Mouse (Mus musculus) urinary bladder, postnatal 14 days (tissue): ENCODE measurements around the gene Gm9887.
A peak's percentile ranks its signal among the peaks of the same experiment; 100 is the strongest.

ENCODE experiments used
- DNase-seq: peaks from one replicate; pipeline ENCODE4 v3.0.0; 2021; ENCODE audit warnings: low spot score

The Gm9887 gene

GRCm38 (mm10) chr12:69371854-69372671 is at the start of gene Gm9887, which contains the start of gene Arf6:
TSS of gene Gm9887 (minus strand) at chr12:69372458.
TSS of gene Arf6 (plus strand) at chr12:69372150.
- DNase-seq = peak; percentile 99

- no peak for DNase-seq
Measured at GRCm38 (mm10) chr12:69420716-69421115, 48.5 kb upstream of the Gm9887 start.

GRCm38 (mm10) chr12:69419606-69420005 is 47.3 kb upstream of the Gm9887 start:
- no peak for DNase-seq

- DNase-seq = peak; percentile 49
Measured at GRCm38 (mm10) chr12:69419017-69419605, 46.9 kb upstream of the Gm9887 start.

- DNase-seq = no peak
Measured at GRCm38 (mm10) chr12:69418606-69419005, 46.3 kb upstream of the Gm9887 start.

GRCm38 (mm10) chr12:69417701-69418291 is 45.5 kb upstream of the Gm9887 start:
- no peak for DNase-seq

- DNase-seq = no peak
Measured at GRCm38 (mm10) chr12:69416793-69417192, 44.5 kb upstream of the Gm9887 start.

GRCm38 (mm10) chr12:69414826-69415572 is 42.7 kb upstream of the Gm9887 start:
- no peak for DNase-seq

GRCm38 (mm10) chr12:69413303-69413702 is 41.0 kb upstream of the Gm9887 start:
- no peak for DNase-seq

GRCm38 (mm10) chr12:69411936-69412335 is 39.7 kb upstream of the Gm9887 start:
- DNase-seq = no peak

GRCm38 (mm10) chr12:69410767-69411166 is 38.5 kb upstream of the Gm9887 start:
- DNase-seq = no peak

GRCm38 (mm10) chr12:69402594-69403167 is 30.4 kb upstream of the Gm9887 start:
- DNase-seq = no peak

GRCm38 (mm10) chr12:69402100-69402499 is 29.8 kb upstream of the Gm9887 start:
- no peak for DNase-seq

- DNase-seq = no peak
Measured at GRCm38 (mm10) chr12:69400871-69401286, 28.6 kb upstream of the Gm9887 start.

- no peak for DNase-seq
Measured at GRCm38 (mm10) chr12:69400367-69400766, 28.1 kb upstream of the Gm9887 start.

- no peak for DNase-seq
Measured at GRCm38 (mm10) chr12:69394456-69394855, 22.2 kb upstream of the Gm9887 start.

GRCm38 (mm10) chr12:69393076-69393475 is 20.8 kb upstream of the Gm9887 start:
- no peak for DNase-seq

GRCm38 (mm10) chr12:69390000-69390698 is 17.9 kb upstream of the Gm9887 start:
- no peak for DNase-seq

- DNase-seq = no peak
Measured at GRCm38 (mm10) chr12:69389273-69389938, 17.1 kb upstream of the Gm9887 start.

GRCm38 (mm10) chr12:69388321-69388869 is 16.1 kb upstream of the Gm9887 start:
- no peak for DNase-seq
